Mouse (Mus musculus) liver, embryonic 16.5 days (tissue): ENCODE results near the gene Zeb2. TPM values are rescaled to one million over a fixed set of nuclear protein-coding genes. Genes with fewer than 3 reads are reported as not detected.

Experiments used
- ATAC-seq: fragments of 200-750 bp; cut with Nextera tagmentation; 2 replicates; pipeline ENCODE4 v1.8.0; 2017; ENCODE audit warnings: low read depth, mild to moderate bottlenecking, moderate number of reproducible peaks, moderate library complexity
- H3K27ac ChIP-seq: fragments of 300-500 bp; sonication (generic); 2 replicates; pipeline ENCODE4 v1.5.1; 2014; ENCODE audit warnings: mild to moderate bottlenecking, low read length
- H3K27me3 ChIP-seq: fragments of 300-500 bp; sonication (generic); 2 replicates; pipeline ENCODE4 v1.6.1; 2014; ENCODE audit warnings: low read depth, low read length, mixed read lengths; ENCODE audit not compliant: control insufficient read depth, insufficient read depth
- H3K36me3 ChIP-seq: fragments of 300-500 bp; sonication (generic); 2 replicates; pipeline ENCODE4 v1.6.1; 2014; ENCODE audit warnings: mild to moderate bottlenecking; ENCODE audit not compliant: control insufficient read depth, insufficient read depth
- H3K4me1 ChIP-seq: fragments of 300-500 bp; sonication (generic); 2 replicates; pipeline ENCODE4 v1.6.1; 2014; ENCODE audit warnings: low read depth, low read length, mixed read lengths; ENCODE audit not compliant: control insufficient read depth
- H3K4me2 ChIP-seq: fragments of 300-500 bp; sonication (generic); 2 replicates; pipeline ENCODE4 v1.6.1; 2014; ENCODE audit warnings: low read depth, low read length, mixed read lengths
- H3K4me3 ChIP-seq: fragments of 300-500 bp; sonication (generic); 2 replicates; pipeline ENCODE4 v1.5.1; 2014; ENCODE audit warnings: low read depth, mild to moderate bottlenecking, low read length
- H3K9ac ChIP-seq: fragments of 300-500 bp; sonication (generic); 2 replicates; pipeline ENCODE4 v1.6.1; 2014; ENCODE audit warnings: low read depth, low read length
- H3K9me3 ChIP-seq: fragments of 300-500 bp; sonication (generic); replicated peaks from 2 replicates; pipeline ENCODE4 v1.6.1; 2016; ENCODE audit warnings: low read length; ENCODE audit not compliant: control insufficient read depth
- WGBS: fragments of 180-500 bp; shearing (Covaris S2); extraction: QIAGEN DNeasy Blood & Tissue Kit; methylation state at CpG from one replicate; pipeline ENCODE4 v1.1.7; 2014; ENCODE audit not compliant: insufficient replicate concordance; 5-methylcytosine and 5-hydroxymethylcytosine counted together
- polyA plus RNA-seq: library from polyadenylated mRNA; unstranded; fragments of >200 nt; fragmentation: Nextera tagmentation; extraction: Ambion mirVana; gene quantifications from 2 replicates; pipeline ENCODE4 v1.2.1, GENCODE M21; 2015

Zeb2 gene
- polyA plus RNA-seq, 1 experiment from 2014 or later, result 12.1 TPM

GRCm38 (mm10) chr2:44981646-44982045 lies 135.5 kb downstream of the Zeb2 start:
- WGBS, result 19% methylated on average over 3 of the region's 3 CpGs
- Histone ChIP-seq H3K9me3 (no peaks in the 10 kb centered on the region), H3K36me3 (no peaks in the 10 kb centered on the region), H3K27me3 (no peaks in the 10 kb centered on the region), H3K4me3 (no peak overlapping the region), H3K27ac (no peak overlapping the region), H3K4me1 (peaks cover 4% of the 10 kb centered on the region), H3K9ac (no peak overlapping the region), H3K4me2 (no peak overlapping the region)
- ATAC-seq, result no peak

- no peak overlapping the region for H3K9ac ChIP-seq
- H3K27me3 ChIP-seq, result no peaks in the 10 kb centered on the region
- H3K4me3 ChIP-seq, result no peak overlapping the region
- H3K27ac ChIP-seq, result no peak overlapping the region
- H3K9me3 ChIP-seq, result no peaks in the 10 kb centered on the region
- no peak for ATAC-seq
- peak overlapping the region; percentile 55 for H3K4me2 ChIP-seq
- WGBS, result 11% methylated on average over 18 of the region's 18 CpGs
- no peaks in the 10 kb centered on the region for H3K36me3 ChIP-seq
- peaks cover 10% of the 10 kb centered on the region for H3K4me1 ChIP-seq
These were observed 138.0 kb downstream of the Zeb2 start for GRCm38 (mm10) chr2:44979042-44979721.

GRCm38 (mm10) chr2:44978038-44978437 lies 139.2 kb downstream of the Zeb2 start:
- no peak overlapping the region for H3K27ac ChIP-seq

GRCm38 (mm10) chr2:44977556-44977955 lies 139.6 kb downstream of the Zeb2 start:
- no peak overlapping the region for H3K9ac ChIP-seq
- H3K27ac ChIP-seq, result no peak overlapping the region
- peaks cover 10% of the 10 kb centered on the region for H3K4me1 ChIP-seq
- no peak for ATAC-seq
- no peaks in the 10 kb centered on the region for H3K9me3 ChIP-seq
- WGBS, result 46% methylated on average over 2 of the region's 2 CpGs
- H3K36me3 ChIP-seq, result no peaks in the 10 kb centered on the region
- H3K4me2 ChIP-seq, result no peak overlapping the region
- H3K27me3 ChIP-seq, result no peaks in the 10 kb centered on the region
- no peak overlapping the region for H3K4me3 ChIP-seq

More at GRCm38 (mm10) chr2:44978038-44978437, 139.2 kb downstream of the Zeb2 start:
- H3K9me3 ChIP-seq, result no peaks in the 10 kb centered on the region
- no peak overlapping the region for H3K9ac ChIP-seq
- no peak overlapping the region for H3K4me3 ChIP-seq
- H3K4me1 ChIP-seq, result peaks cover 10% of the 10 kb centered on the region
- 71% methylated on average over 6 of the region's 6 CpGs for WGBS
- no peak for ATAC-seq
- no peaks in the 10 kb centered on the region for H3K27me3 ChIP-seq
- no peak overlapping the region for H3K4me2 ChIP-seq
- H3K36me3 ChIP-seq, result no peaks in the 10 kb centered on the region

- H3K4me1 ChIP-seq, result peaks cover 10% of the 10 kb centered on the region
- no peak overlapping the region for H3K4me3 ChIP-seq
- H3K9me3 ChIP-seq, result no peaks in the 10 kb centered on the region
- H3K9ac ChIP-seq, result no peak overlapping the region
- no peaks in the 10 kb centered on the region for H3K27me3 ChIP-seq
- H3K27ac ChIP-seq, result no peak overlapping the region
- 75% methylated on average over 3 of the region's 3 CpGs for WGBS
- no peak overlapping the region for H3K4me2 ChIP-seq
- no peak for ATAC-seq
- no peaks in the 10 kb centered on the region for H3K36me3 ChIP-seq
These were observed 140.1 kb downstream of the Zeb2 start for GRCm38 (mm10) chr2:44977051-44977450.

GRCm38 (mm10) chr2:44976484-44976883 lies 140.7 kb downstream of the Zeb2 start:
- H3K36me3 ChIP-seq, result no peaks in the 10 kb centered on the region
- no peak overlapping the region for H3K27ac ChIP-seq
- H3K9me3 ChIP-seq, result no peaks in the 10 kb centered on the region
- H3K4me1 ChIP-seq, result peaks cover 12% of the 10 kb centered on the region
- H3K9ac ChIP-seq, result no peak overlapping the region
- no peaks in the 10 kb centered on the region for H3K27me3 ChIP-seq
- no peak overlapping the region for H3K4me3 ChIP-seq
- no peak for ATAC-seq
- WGBS, result 40% methylated on average over 4 of the region's 4 CpGs
- no peak overlapping the region for H3K4me2 ChIP-seq

GRCm38 (mm10) chr2:44973828-44974227 lies 143.4 kb downstream of the Zeb2 start:
- H3K27me3 ChIP-seq, result no peaks in the 10 kb centered on the region
- H3K36me3 ChIP-seq, result no peaks in the 10 kb centered on the region
- no peak overlapping the region for H3K9ac ChIP-seq
- WGBS, result 27% methylated on average over 6 of the region's 6 CpGs
- H3K9me3 ChIP-seq, result no peaks in the 10 kb centered on the region
- ATAC-seq, result peak; percentile 54
- no peak overlapping the region for H3K4me3 ChIP-seq
- H3K27ac ChIP-seq, result no peak overlapping the region
- H3K4me1 ChIP-seq, result peaks cover 26% of the 10 kb centered on the region
- no peak overlapping the region for H3K4me2 ChIP-seq

- Histone ChIP-seq H3K4me2 (peak overlapping the region; percentile 30; the same call in 1 of the 2 replicates), H3K4me1 (peaks cover 26% of the 10 kb centered on the region), H3K9me3 (no peaks in the 10 kb centered on the region), H3K4me3 (no peak overlapping the region), H3K27ac (peak overlapping the region; percentile 48; the same call in 1 of the 2 replicates), H3K9ac (no peak overlapping the region), H3K36me3 (no peaks in the 10 kb centered on the region), H3K27me3 (no peaks in the 10 kb centered on the region)
- peak; percentile 68 for ATAC-seq
- whole genome bisulfite sequencing, result 33% methylated on average over 6 of the region's 6 CpGs
These were observed 147.0 kb downstream of the Zeb2 start for GRCm38 (mm10) chr2:44970087-44970646.

GRCm38 (mm10) chr2:44969640-44970039 lies 147.6 kb downstream of the Zeb2 start:
- Histone ChIP-seq H3K4me2 (peak overlapping the region; percentile 30; the same call in 1 of the 2 replicates), H3K4me3 (no peak overlapping the region), H3K9me3 (no peaks in the 10 kb centered on the region), H3K9ac (no peak overlapping the region), H3K27me3 (no peaks in the 10 kb centered on the region), H3K4me1 (peaks cover 24% of the 10 kb centered on the region), H3K27ac (no peak overlapping the region), H3K36me3 (no peaks in the 10 kb centered on the region)
- WGBS, result 73% methylated on average over 1 of the region's 1 CpGs
- no peak for ATAC-seq
